Mouse (Mus musculus) E14TG2a.4 (cell line): Measurements from ENCODE around the gene Sf3b3.

Experiments used
- H3K27me3 ChIP-seq: 2 replicates; pipeline ENCODE4 v1.6.1; 2014; ENCODE audit warnings: low read length, control low read depth; ENCODE audit not compliant: insufficient read depth
- H3K36me3 ChIP-seq: 2 replicates; pipeline ENCODE4 v1.6.1; 2014; ENCODE audit warnings: low read length, control low read depth; ENCODE audit not compliant: insufficient read depth
- H3K4me1 ChIP-seq: replicated peaks from 2 replicates; pipeline ENCODE4 v1.6.1; 2014; ENCODE audit warnings: low read depth, low read length, control low read depth
- H3K4me3 ChIP-seq: replicated peaks from 2 replicates; pipeline ENCODE4 v1.5.1; 2014; ENCODE audit warnings: mild to moderate bottlenecking, low read length
- H3K9me3 ChIP-seq: 2 replicates; pipeline ENCODE4 v1.6.1; 2014; ENCODE audit warnings: low read length, control low read depth
- CTCF ChIP-seq: conservative IDR thresholded peaks from 2 replicates; pipeline ENCODE4 v1.5.1; 2014; ENCODE audit warnings: low read length
- NANOG ChIP-seq: IDR thresholded peaks from 2 replicates; pipeline ENCODE4 v1.6.1; 2014; ENCODE audit warnings: borderline replicate concordance, low read length, mixed read lengths
- POU5F1 ChIP-seq: IDR thresholded peaks from 2 replicates; pipeline ENCODE4 v1.6.1; 2014; ENCODE audit warnings: low read length, borderline replicate concordance

Gene Sf3b3

DNA sequence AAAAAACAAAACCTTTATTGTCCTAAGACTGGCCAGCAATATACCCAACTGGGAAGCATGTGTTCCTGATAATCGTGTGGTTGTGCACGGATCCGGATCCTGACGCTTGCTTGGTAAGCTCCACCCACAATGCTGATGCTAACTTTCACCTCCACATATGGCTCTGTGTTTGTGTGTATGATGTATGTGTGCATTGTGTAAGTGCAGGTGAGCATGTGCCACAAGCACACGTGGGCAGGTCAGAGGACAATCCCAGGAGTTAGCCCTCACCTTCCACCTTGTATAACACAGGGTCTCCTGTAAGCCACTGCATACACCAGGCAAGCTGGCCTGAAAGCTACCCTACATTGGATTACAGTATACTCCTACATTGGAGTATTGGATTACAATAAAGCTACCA is 3.4 kb downstream of the Sf3b3 start:
- TF ChIP-seq NANOG (no peak), POU5F1 (no peak), CTCF (no peak)
- H3K4me3 ChIP-seq = no peak overlapping the region
- H3K9me3 ChIP-seq = no peaks in the 10 kb centered on the region
- peaks cover 53% of the 10 kb centered on the region for H3K4me1 ChIP-seq
- H3K27me3 ChIP-seq = no peaks in the 10 kb centered on the region
- H3K36me3 ChIP-seq = peaks cover 75% of the 10 kb centered on the region

DNA sequence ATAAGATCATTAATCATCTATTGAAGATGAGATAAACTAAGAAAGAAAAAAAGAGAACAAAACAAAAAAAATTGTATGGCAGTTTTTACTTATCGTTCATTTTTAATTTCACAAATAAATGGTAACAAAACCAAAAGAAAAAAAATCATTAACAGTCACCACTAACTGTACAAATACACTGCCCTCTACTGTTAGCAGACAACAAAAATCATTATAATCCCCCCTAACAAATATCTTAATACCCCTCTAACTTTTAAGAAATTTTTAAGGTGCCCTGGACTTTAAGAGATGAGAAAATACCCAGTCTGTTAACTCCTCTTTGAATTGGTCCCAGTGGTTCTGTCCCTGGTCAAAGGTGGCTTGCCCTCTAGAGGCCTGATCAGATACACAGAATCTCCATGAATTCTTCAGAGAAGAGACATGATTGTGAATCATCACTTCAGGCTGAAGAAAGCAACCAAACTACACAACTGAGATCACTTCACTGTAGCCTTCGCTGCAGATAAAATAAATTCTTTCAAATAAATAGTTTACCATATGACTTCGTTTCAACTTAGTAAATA is 4.5 kb downstream of the Sf3b3 start:
- Histone ChIP-seq H3K36me3 (peaks cover 86% of the 10 kb centered on the region), H3K4me3 (no peak overlapping the region)
- no peak for TF ChIP-seq CTCF
- TF ChIP-seq NANOG = no peak
- TF ChIP-seq POU5F1 = no peak

DNA sequence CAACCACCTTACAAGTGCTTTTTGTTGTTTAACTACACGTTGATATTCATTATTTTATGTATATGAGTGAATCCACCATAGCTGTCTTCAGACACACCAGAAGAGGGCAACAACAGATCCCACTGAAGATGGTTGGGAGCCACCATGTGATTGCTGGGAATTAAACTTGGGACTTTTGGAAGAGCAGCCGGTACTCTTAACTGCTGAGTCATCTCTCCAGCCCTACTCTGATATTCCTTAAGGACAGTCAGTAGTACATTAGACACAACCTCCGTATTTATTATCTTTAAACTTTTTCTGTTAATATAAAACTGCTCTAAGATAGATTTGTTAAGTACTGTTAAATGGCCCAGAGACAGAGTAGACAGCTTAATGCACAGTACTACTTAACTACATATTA is 14.6 kb downstream of the Sf3b3 start:
- TF ChIP-seq CTCF (no peak), NANOG (no peak), POU5F1 (no peak)
- Histone ChIP-seq H3K4me3 (no peak overlapping the region), H3K27me3 (no peaks in the 10 kb centered on the region), H3K9me3 (no peaks in the 10 kb centered on the region), H3K36me3 (peaks cover 100% of the 10 kb centered on the region), H3K4me1 (peaks cover 25% of the 10 kb centered on the region; the same call in 1 of the 2 replicates)

More for the DNA sequence above, 4.5 kb downstream of the Sf3b3 start:
- Histone ChIP-seq H3K4me1 (peaks cover 45% of the 10 kb centered on the region), H3K27me3 (no peaks in the 10 kb centered on the region), H3K9me3 (no peaks in the 10 kb centered on the region)

DNA sequence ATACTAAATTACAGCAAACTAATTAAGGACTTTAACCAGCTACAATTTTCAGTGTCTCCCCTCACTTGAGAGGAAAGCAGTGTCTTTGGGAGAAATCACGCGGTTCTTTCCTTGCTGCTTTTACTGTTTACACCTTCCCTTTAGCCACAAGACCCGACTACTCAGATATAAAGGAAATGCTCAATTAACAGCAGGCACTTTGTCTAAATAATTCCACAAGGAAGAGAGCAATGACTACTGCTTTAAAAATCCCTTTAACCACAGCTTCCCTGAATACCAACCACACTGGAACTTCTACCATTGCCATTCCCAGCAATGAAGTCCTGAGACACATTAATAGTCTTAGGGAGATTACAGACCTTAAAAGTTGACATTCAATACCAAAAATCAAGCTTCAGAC is 18.1 kb downstream of the Sf3b3 start:
- TF ChIP-seq CTCF (no peak), POU5F1 (no peak), NANOG (no peak)
- Histone ChIP-seq H3K27me3 (no peaks in the 10 kb centered on the region), H3K4me3 (no peak overlapping the region), H3K9me3 (no peaks in the 10 kb centered on the region), H3K4me1 (peaks cover 35% of the 10 kb centered on the region), H3K36me3 (peaks cover 100% of the 10 kb centered on the region)

DNA sequence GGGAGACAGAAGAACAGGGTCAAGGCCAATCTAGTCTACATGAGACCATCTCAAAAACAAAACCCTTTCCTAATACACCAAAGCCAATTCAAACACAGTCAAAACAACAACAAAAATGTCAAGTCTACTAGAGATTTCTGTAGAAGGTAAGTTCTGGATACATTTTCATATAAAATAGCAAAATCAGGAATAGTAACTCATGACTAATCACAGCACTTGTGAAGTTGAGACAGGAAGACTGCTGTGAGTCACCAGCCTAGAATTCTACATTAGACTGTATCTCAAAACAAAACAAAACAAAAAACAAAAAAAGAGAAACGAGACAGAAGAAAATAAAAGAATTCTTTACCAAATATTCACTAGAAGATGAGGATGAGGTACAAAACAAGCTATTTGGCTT is 21.7 kb downstream of the Sf3b3 start:
- Histone ChIP-seq H3K9me3 (no peaks in the 10 kb centered on the region), H3K4me3 (no peak overlapping the region), H3K27me3 (no peaks in the 10 kb centered on the region), H3K36me3 (peaks cover 100% of the 10 kb centered on the region), H3K4me1 (peaks cover 24% of the 10 kb centered on the region)
- TF ChIP-seq POU5F1 (no peak), CTCF (no peak), NANOG (no peak)

DNA sequence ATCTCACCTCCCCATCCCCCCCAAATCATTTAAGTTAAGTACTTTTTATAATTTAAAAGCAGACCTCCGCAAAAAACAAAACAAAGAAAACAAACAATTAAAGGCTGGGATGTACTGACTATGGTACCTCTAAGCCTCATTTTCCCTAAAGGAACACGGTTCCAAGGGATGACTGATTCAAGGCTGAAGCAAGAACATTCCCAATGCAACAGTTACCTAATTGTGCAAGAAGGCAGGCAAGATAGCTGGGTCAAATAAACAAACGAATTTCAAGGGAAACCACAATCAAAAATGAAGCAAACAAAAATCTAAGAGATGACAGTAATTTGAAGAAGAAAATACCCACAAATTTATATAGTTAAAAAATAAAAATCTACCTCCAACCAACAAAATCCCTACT is 24.6 kb downstream of the Sf3b3 start:
- TF ChIP-seq POU5F1 (no peak), NANOG (no peak), CTCF (no peak)
- Histone ChIP-seq H3K27me3 (no peaks in the 10 kb centered on the region), H3K36me3 (peaks cover 100% of the 10 kb centered on the region), H3K4me3 (no peak overlapping the region), H3K4me1 (peaks cover 45% of the 10 kb centered on the region), H3K9me3 (no peaks in the 10 kb centered on the region)

DNA sequence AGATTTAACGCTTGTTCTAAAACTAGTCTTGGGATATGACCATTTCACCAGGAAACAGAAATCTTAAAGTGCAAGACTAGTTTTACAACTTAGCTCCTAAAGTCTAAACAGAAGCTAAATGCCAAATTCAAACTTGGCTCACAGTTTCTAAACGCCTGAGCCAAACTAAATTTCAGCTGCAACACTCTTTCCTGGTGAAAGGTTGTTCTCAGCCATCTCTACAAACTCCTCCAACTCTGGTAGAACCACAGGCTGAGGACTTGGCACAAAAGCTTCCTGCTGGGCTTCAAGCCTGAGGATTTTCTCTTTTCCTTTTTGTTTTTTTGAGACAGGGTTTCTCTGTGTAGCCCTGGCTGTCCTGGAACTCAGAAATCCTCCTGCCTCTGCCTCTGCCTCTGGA is 26.3 kb downstream of the Sf3b3 start:
- no peak for TF ChIP-seq CTCF
- no peak for TF ChIP-seq POU5F1

DNA sequence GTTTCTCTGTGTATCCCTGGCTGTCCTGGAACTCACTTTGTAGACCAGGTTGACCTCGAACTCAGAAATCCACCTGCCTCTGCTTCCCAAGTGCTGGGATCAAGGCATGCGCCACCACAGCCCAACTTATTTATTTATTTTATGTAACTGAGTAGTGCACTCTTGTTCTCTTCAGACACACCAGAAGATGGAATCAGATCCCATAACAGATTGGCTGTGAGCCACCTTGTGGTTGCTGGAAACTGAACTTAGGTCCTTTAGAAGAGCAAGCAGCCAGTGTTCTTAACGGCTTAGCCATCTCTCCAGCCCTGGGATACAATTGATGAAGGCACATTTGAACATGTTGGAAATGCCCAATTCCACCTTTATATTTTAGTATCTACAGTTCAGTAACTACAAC is 28.0 kb downstream of the Sf3b3 start:
- Histone ChIP-seq H3K36me3 (peaks cover 100% of the 10 kb centered on the region), H3K9me3 (no peaks in the 10 kb centered on the region), H3K4me1 (peaks cover 29% of the 10 kb centered on the region), H3K27me3 (no peaks in the 10 kb centered on the region), H3K4me3 (no peak overlapping the region)
- no peak for TF ChIP-seq NANOG
- no peak for TF ChIP-seq CTCF

More for the DNA sequence above, 26.3 kb downstream of the Sf3b3 start:
- H3K4me1 ChIP-seq = peaks cover 34% of the 10 kb centered on the region
- H3K36me3 ChIP-seq = peaks cover 100% of the 10 kb centered on the region
- no peaks in the 10 kb centered on the region for H3K9me3 ChIP-seq
- no peak overlapping the region for H3K4me3 ChIP-seq
- no peaks in the 10 kb centered on the region for H3K27me3 ChIP-seq

DNA sequence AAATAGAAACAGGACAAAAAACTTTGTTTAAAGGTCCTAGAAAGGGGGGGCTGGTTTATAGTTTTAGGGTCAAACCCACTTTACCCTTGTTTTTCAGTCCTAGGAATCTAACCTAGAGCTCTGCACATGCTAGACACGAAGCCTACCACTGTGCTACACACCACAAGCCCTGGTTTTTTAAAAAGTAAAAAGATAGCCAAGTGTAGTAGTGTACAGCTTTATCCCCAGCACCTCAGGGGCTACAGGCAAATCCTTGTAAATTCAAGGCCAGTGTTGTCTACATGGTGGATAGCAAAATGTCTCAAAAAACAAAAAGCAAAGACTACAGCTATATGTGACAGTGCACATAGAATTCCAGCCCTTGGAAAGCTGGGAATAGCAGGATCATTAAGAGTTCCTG is 29.6 kb downstream of the Sf3b3 start:
- H3K9me3 ChIP-seq = no peaks in the 10 kb centered on the region
- TF ChIP-seq CTCF (no peak), NANOG (no peak), POU5F1 (no peak)
- H3K4me1 ChIP-seq = peaks cover 24% of the 10 kb centered on the region
- H3K36me3 ChIP-seq = peaks cover 100% of the 10 kb centered on the region
- H3K4me3 ChIP-seq = no peak overlapping the region
- no peaks in the 10 kb centered on the region for H3K27me3 ChIP-seq
